Mouse (Mus musculus) thymus, postnatal 14 days (tissue): ENCODE data around the gene Trub1.

ENCODE experiments used
- DNase-seq: peaks from one replicate; pipeline ENCODE4 v3.0.0; 2021

Gene Trub1

DNA sequence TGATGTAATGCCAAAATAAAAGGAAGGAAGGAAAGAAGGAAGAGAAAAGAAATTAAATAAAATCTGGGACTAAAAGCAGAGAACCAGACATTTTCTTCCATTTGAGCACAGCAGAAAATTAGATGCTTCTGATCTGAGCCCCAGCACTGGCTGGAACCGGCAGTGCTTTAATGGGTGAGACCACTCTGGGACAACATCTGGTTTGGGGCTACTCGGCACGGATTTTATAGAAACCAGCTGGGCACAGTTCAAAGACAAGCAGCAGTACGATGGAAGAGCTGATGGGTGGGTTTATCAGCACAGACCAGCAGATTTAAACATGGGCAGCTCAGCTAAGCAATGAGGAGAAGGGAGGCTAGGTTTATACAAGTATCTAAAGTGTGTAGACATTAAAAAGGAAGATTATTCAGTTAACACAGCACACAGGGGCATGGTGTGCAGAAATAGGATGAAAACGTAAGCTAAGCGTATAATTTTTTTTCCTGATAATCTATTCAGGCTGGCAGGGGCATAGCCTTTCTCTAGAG, 46.2 kb downstream of the Trub1 start:
- DNase-seq = no peak

DNA sequence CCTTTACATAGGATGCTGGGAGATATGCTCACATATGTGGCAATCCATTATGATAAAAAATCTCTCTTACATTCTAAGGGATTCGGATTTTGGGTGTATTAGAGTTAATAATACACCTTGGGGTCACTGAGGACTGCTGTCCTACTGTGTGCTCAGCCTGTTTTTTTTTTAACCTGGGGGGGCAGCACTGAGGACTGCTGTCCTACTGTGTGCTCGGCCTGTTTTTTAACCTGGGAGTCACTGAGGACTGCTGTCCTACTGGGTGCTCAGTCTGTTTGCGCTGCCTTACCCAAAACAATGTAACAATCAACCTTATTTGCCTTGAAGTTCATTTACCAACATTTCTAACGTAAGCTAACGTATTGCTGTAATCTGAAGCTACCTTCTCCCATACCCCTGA, 47.5 kb downstream of the Trub1 start:
- no peak for DNase-seq

- no peak for DNase-seq
Measured at GRCm38 (mm10) chr19:57503144-57503543, 50.4 kb downstream of the Trub1 start.

DNA sequence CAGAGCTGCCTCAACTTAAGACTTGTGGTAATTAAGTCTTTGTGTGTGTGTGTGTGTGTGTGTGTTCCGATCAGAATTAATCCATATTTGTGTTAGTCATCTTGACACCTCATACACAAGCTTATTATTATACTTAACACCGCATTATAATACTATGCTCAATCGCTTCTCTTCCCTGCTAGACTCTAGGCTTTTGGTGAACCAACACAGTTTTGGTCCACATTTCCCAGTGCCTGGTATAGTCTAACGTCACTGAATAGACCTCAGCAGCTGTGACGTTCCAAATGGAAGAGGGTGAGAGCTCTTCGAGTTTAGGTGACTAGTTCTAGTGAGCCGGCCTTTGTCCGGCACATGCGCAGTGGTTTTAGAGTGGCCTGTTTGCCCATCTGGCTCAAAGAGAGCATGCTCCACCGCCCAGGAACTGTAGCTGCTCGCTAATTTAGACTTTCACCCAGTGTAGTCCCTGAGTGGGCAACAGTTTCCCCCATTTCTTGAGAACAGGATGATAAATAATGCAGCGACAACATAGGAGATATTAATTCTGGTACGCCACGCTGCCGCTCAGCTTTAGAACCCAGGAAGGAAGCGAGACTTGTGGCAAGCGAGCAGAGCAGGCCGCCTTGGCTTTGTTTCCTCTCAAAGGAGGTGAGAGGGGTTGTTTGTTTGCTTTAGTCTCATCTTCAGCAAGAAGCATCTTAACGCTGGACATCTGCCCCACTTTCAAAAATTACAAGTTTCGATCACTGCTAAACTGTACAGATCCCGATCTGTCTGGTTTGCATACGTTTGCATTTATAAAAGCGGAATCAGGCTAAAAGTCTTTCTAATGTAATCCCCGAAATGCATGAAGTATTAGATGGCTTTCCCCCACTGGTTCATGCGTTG, 52.6 kb downstream of the Trub1 start:
- no peak for DNase-seq

- DNase-seq = no peak
Measured at GRCm38 (mm10) chr19:57506591-57506990, 53.9 kb downstream of the Trub1 start.

- DNase-seq = no peak
Measured at GRCm38 (mm10) chr19:57508261-57508788, 55.6 kb downstream of the Trub1 start.

GRCm38 (mm10) chr19:57509758-57510319, 57.1 kb downstream of the Trub1 start:
- DNase-seq = no peak

- DNase-seq = no peak
Measured at GRCm38 (mm10) chr19:57510836-57511235, 58.1 kb downstream of the Trub1 start.

- DNase-seq = no peak
Measured at GRCm38 (mm10) chr19:57513123-57513522, 60.4 kb downstream of the Trub1 start.

DNA sequence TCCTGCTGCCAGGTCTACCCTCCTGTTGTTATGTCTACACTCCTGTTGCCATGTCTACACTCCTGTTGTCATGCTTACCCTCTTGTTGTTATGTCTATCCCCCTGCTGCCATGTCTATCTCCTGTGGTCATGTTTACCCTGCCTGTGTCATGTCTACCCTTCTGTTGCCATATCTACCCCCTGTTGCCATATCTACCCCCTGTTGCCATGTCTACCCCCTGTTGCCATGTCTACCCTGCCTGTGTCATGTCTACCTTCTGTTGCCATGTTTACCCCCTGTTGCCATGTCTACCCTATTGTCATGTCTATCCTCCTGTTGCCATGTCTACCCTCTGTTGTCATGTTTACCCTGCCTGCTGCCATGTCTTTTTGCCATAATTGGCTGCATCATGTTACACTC, 69.0 kb downstream of the Trub1 start:
- no peak for DNase-seq

GRCm38 (mm10) chr19:57523363-57523762, 70.7 kb downstream of the Trub1 start:
- DNase-seq = no peak

- DNase-seq = no peak
Measured at GRCm38 (mm10) chr19:57525693-57526092, 73.0 kb downstream of the Trub1 start.

GRCm38 (mm10) chr19:57530212-57530611, 77.5 kb downstream of the Trub1 start:
- no peak for DNase-seq

GRCm38 (mm10) chr19:57534262-57534661, 81.5 kb downstream of the Trub1 start:
- DNase-seq = no peak

DNA sequence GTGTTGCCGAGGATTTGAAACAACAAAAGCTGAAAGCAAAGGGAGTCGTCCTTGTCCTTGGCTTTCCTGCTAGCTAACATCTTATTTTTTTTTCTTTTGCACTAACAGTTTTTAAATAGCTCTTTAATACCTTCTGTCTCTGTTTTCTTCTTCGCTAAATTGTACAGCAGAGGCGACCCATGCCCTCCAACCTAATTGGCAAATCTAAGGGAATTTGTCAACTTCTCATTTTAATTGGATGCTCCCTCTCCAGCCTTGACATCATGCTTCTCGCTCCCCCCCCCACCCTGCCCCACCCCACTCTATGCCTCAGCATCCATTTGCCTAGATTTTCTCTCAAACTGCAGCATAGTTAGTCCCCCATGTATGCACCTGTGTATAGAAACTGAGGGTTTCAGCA, 83.8 kb downstream of the Trub1 start:
- DNase-seq = no peak

- DNase-seq = no peak
Measured at GRCm38 (mm10) chr19:57537510-57538182, 84.9 kb downstream of the Trub1 start.

DNA sequence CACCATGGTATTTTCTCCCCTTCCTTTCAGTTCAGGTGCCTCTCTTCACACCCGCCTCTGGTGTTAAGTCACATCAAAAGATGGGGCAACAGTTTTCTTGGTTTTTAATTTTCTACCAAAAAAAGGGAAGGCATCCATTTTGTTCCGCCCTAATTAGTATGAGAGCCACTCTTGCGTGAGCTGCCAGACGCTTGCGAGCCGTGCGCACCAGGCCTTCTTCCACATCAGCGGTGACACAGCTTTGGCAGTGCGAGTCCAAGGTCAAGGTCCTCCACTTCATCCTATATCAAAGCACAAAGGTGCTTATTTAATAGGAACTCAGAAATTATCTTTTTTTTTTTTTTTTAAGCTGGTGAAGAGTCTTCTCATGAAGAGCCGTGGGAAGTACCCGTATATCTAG, 87.4 kb downstream of the Trub1 start:
- no peak for DNase-seq
